Mouse (Mus musculus) CH12.LX (cell line): Measurements from ENCODE around the gene Miga2.

Experiments used
- CTCF ChIP-seq, 2 experiments: IDR thresholded peaks in 1 of 2; conservative IDR thresholded peaks in 1 of 2; 2 replicates each; pipeline ENCODE4 v1.5.1; 2011 to 2012; ENCODE audit warnings: low read depth in 2 of 2, low read length in 2 of 2, improper control_type of control experiment in 1 of 2, inconsistent platforms in 1 of 2, mild to moderate bottlenecking in 1 of 2, moderate library complexity in 1 of 2
- EP300 ChIP-seq: IDR thresholded peaks from 2 replicates; pipeline ENCODE4 v1.6.1; 2011; ENCODE audit warnings: low read length, improper control_type of control experiment
- JUND ChIP-seq: conservative IDR thresholded peaks from 2 replicates; pipeline ENCODE4 v1.6.1; 2011; ENCODE audit warnings: low read depth, low read length, improper control_type of control experiment
- MAX ChIP-seq: IDR thresholded peaks from 2 replicates; pipeline ENCODE4 v1.6.1; 2011; ENCODE audit warnings: low read length, improper control_type of control experiment
- POLR2A ChIP-seq: IDR thresholded peaks from 2 replicates; pipeline ENCODE4 v1.6.1; 2011; ENCODE audit warnings: low read depth, mild to moderate bottlenecking, improper control_type of control experiment, low read length
- TBP ChIP-seq: conservative IDR thresholded peaks from 2 replicates; pipeline ENCODE4 v1.6.1; 2011; ENCODE audit warnings: low read depth, low read length, improper control_type of control experiment
- UBTF ChIP-seq: IDR thresholded peaks from 2 replicates; pipeline ENCODE4 v1.6.1; 2012; ENCODE audit warnings: low read depth, mild to moderate bottlenecking, inconsistent platforms, low read length, improper control_type of control experiment, moderate library complexity
- USF2 ChIP-seq: conservative IDR thresholded peaks from 2 replicates; pipeline ENCODE4 v1.6.1; 2011; ENCODE audit warnings: low read depth, low read length, improper control_type of control experiment

DNA sequence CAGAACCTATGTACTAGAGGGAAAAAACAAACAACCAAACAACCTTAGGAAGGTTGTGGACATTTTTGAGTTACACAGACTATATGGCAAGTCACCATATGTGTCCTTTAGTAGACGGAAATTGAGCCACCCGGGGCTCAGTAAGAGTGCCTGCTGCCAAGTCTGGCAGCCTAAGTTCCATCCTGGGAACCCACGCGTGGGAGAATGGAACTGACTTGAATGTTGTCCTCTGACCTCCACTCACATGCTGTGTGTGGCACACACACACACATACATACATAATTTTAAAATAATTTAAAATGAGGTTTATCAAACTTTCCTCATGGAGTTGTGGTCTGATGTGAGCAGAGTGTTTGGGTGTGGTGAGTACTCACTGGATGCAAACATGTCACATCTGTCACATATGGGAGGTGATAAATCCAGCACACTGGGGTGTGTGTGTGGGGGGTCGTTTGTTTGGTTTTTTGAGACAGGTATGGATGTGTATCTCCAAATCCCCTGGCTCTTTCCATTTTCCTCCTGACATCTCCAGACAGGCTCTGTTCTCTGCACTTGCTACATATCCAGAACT, 53.6 kb downstream of the Miga2 start:
- no peak for TF ChIP-seq EP300
- no peak for TF ChIP-seq UBTF
- no peak for TF ChIP-seq CTCF (conservative IDR thresholded peaks at IDR 0.05 in 1 of 2, IDR thresholded peaks at IDR 0.05 in 1 of 2; ENCODE audit: low read depth in 2 of 2, low read length in 2 of 2)
- TF ChIP-seq JUND, result no peak
- no peak for TF ChIP-seq POLR2A
- no peak for TF ChIP-seq TBP
- no peak for TF ChIP-seq MAX
- no peak for TF ChIP-seq USF2
